Mouse (Mus musculus) mouse trophoblast stem cell (cell line): ENCODE results near the gene Rplp0.
"Not testable (repeated sequence)": the region's sequence is repeated elsewhere in the genome, so short reads cannot be mapped to it uniquely, and the experiment has no call there.

Experiments used
- in situ Hi-C, 2 experiments: fragments of 300-500 bp; cut with MseI, MboI; formaldehyde crosslinking; loops; 2 replicates in 1 of 2; 3 replicates in 1 of 2; pipeline ENCODE4 v1.15.1; 2025

Gene Rplp0

GRCm38 (mm10) chr5:115550482-115551005 lies 8.7 kb upstream of the Rplp0 start:
- in situ Hi-C loops: no loop called here

- in situ Hi-C loops: no loop called here
These were observed 7.9 kb upstream of the Rplp0 start for GRCm38 (mm10) chr5:115551386-115551785.

- in situ Hi-C loops: no loop called here
These were observed 7.5 kb upstream of the Rplp0 start for GRCm38 (mm10) chr5:115551799-115552198.

- in situ Hi-C loops: no loop called here
These were observed 5.4 kb upstream of the Rplp0 start for GRCm38 (mm10) chr5:115553801-115554420.

- in situ Hi-C loops: no loop called here
These were observed 4.6 kb upstream of the Rplp0 start for GRCm38 (mm10) chr5:115554536-115555291.

GRCm38 (mm10) chr5:115556217-115556616 lies 3.0 kb upstream of the Rplp0 start:
- in situ Hi-C loops: no loop called here

- in situ Hi-C loops: no loop called here
These were observed 979 bp upstream of the Rplp0 start for GRCm38 (mm10) chr5:115558182-115558794.

- in situ Hi-C loops: no loop called here
These were observed 1.2 kb downstream of the Rplp0 start for GRCm38 (mm10) chr5:115560336-115560905.

GRCm38 (mm10) chr5:115563771-115564585 lies 4.7 kb downstream of the Rplp0 start:
- in situ Hi-C loops: no loop called here

GRCm38 (mm10) chr5:115564737-115565393 lies 5.6 kb downstream of the Rplp0 start, which contains the start of gene Gcn1l1:
Gene Gcn1l1 (plus strand): TSS chr5:115565254.
- in situ Hi-C loops: no loop called here

- in situ Hi-C loops: no loop called here
These were observed 6.1 kb downstream of the Rplp0 start for GRCm38 (mm10) chr5:115565403-115565802.

GRCm38 (mm10) chr5:115568681-115569080 lies 9.4 kb downstream of the Rplp0 start:
- in situ Hi-C loops: no loop called here

GRCm38 (mm10) chr5:115569308-115569707 lies 10.0 kb downstream of the Rplp0 start:
- in situ Hi-C loops: no loop called here

- in situ Hi-C loops: no loop called here
These were observed 10.5 kb downstream of the Rplp0 start for GRCm38 (mm10) chr5:115569721-115570120.

- in situ Hi-C loops: no loop called here
These were observed 11.8 kb downstream of the Rplp0 start for GRCm38 (mm10) chr5:115571086-115571485.

GRCm38 (mm10) chr5:115572679-115573535 lies 13.6 kb downstream of the Rplp0 start:
- in situ Hi-C loops: no loop called here

- in situ Hi-C loops: no loop called here
These were observed 15.7 kb downstream of the Rplp0 start for GRCm38 (mm10) chr5:115574992-115575391.

GRCm38 (mm10) chr5:115577686-115578085 lies 18.4 kb downstream of the Rplp0 start:
- in situ Hi-C loops: not testable (repeated sequence)

- in situ Hi-C loops: no loop called here
These were observed 19.7 kb downstream of the Rplp0 start for GRCm38 (mm10) chr5:115578922-115579321.

- in situ Hi-C loops: no loop called here
These were observed 20.1 kb downstream of the Rplp0 start for GRCm38 (mm10) chr5:115579363-115579762.
